Mouse (Mus musculus): ENCODE data around the gene Tmco3.

GRCm38 (mm10) chr8:13353883-13354282, 65.9 kb downstream of the Tmco3 start:
- TF ChIP-seq SRF (IDR thresholded peaks at IDR 0.05; ENCODE audit: control insufficient read depth, insufficient read length, low read depth), result no peak
- TF ChIP-seq E2F4 (IDR thresholded peaks at IDR 0.05; ENCODE audit: insufficient read depth), result no peak
- TF ChIP-seq MAX (IDR thresholded peaks at IDR 0.05; ENCODE audit: low read depth), result no peak
- no peak for TF ChIP-seq POLR2A (IDR thresholded peaks at IDR 0.05; ENCODE audit: insufficient read length, low read depth)
- TF ChIP-seq CEBPB (IDR thresholded peaks at IDR 0.05; ENCODE audit: insufficient read depth, poor library complexity, severe bottlenecking), result no peak
- TF ChIP-seq TCF12 (IDR thresholded peaks at IDR 0.05; ENCODE audit: insufficient read depth, poor library complexity, severe bottlenecking), result no peak
